Mouse (Mus musculus): ENCODE data around the gene Mtrf1l. TPM values are rescaled to one million over a fixed set of nuclear protein-coding genes. Genes with fewer than 3 reads are reported as not detected.

The Mtrf1l gene
- polyA plus RNA-seq, 1 experiment, result 5.8 TPM

- no peak for DNase-seq (ENCODE audit: low spot score)
Measured at GRCm38 (mm10) chr10:5804691-5805156, 19.0 kb downstream of the Mtrf1l start.

- DNase-seq (ENCODE audit: low spot score), result no peak
Measured at GRCm38 (mm10) chr10:5803739-5804138, 20.0 kb downstream of the Mtrf1l start.

- DNase-seq (ENCODE audit: low spot score), result no peak
Measured at GRCm38 (mm10) chr10:5802866-5803265, 20.8 kb downstream of the Mtrf1l start.

- no peak for DNase-seq (ENCODE audit: low spot score)
Measured at GRCm38 (mm10) chr10:5800490-5800889, 23.2 kb downstream of the Mtrf1l start.

- DNase-seq (ENCODE audit: low spot score), result no peak
Measured at GRCm38 (mm10) chr10:5798069-5798468, 25.6 kb downstream of the Mtrf1l start.

- no peak for DNase-seq (ENCODE audit: low spot score)
Measured at GRCm38 (mm10) chr10:5790657-5791056, 33.1 kb downstream of the Mtrf1l start.

GRCm38 (mm10) chr10:5786923-5787322 is 36.8 kb downstream of the Mtrf1l start:
- no peak for DNase-seq (ENCODE audit: low spot score)

Other genes starting within 250 kb of the Mtrf1l start
- 3.0 and 3.6 TPM in 2 replicates for gene Myct1, start 230.1 kb downstream of the Mtrf1l start, polyA plus RNA-seq (2012; rRNA removed)
- 1.2 and 1.3 TPM in 2 replicates for gene Vip, start 184.7 kb downstream of the Mtrf1l start, polyA plus RNA-seq (2012; rRNA removed)
- 5.2 and 5.6 TPM in 2 replicates for gene Fbxo5, start 18.3 kb downstream of the Mtrf1l start, polyA plus RNA-seq (2012; rRNA removed)
- gene Rgs17, start 98.5 kb upstream of the Mtrf1l start, polyA plus RNA-seq (2012; rRNA removed), result 1.1 TPM in 2 replicates

Measured in urinary bladder, adult 2 months (tissue).